Mouse (Mus musculus) liver, embryonic 14.5 days (tissue): Measurements from ENCODE around the gene Rapgef3. TPM values are rescaled to one million over a fixed set of nuclear protein-coding genes. Genes with fewer than 3 reads are reported as not detected.

ENCODE experiments used
- ATAC-seq: fragments of 200-750 bp; cut with Nextera tagmentation; 2 replicates; pipeline ENCODE4 v1.8.0; 2017; ENCODE audit warnings: moderate number of reproducible peaks, mild to moderate bottlenecking, moderate library complexity; ENCODE audit not compliant: insufficient read depth
- DNase-seq, 3 experiments: peaks; one replicate each; pipeline ENCODE4 v3.0.0-alpha.2; 2012 to 2013; ENCODE audit warnings: low read depth in 3 of 3, low spot score in 3 of 3
- H3K27ac ChIP-seq: fragments of 300-500 bp; sonication (generic); 2 replicates; pipeline ENCODE4 v1.5.1; 2014; ENCODE audit warnings: moderate library complexity, mild to moderate bottlenecking, control low read depth, inconsistent platforms
- H3K27me3 ChIP-seq: fragments of 300-500 bp; sonication (generic); 2 replicates; pipeline ENCODE4 v1.6.1; 2014; ENCODE audit warnings: mild to moderate bottlenecking, low read length, moderate library complexity; ENCODE audit not compliant: control insufficient read depth, insufficient read depth
- H3K36me3 ChIP-seq: fragments of 300-500 bp; sonication (generic); replicated peaks from 2 replicates; pipeline ENCODE4 v1.6.1; 2014; ENCODE audit warnings: low read depth; ENCODE audit not compliant: control insufficient read depth, insufficient read depth
- H3K4me1 ChIP-seq, 2 experiments: fragments of 200-500 bp in 1 of 2; fragments of 300-500 bp in 1 of 2; sonication (generic) in 1 of 2; replicated peaks; 2 replicates each; pipeline ENCODE4 v1.6.1; 2012 to 2014; ENCODE audit warnings: antibody characterized with exemption in 1 of 2, inconsistent platforms in 1 of 2, low read length in 1 of 2; ENCODE audit not compliant: control insufficient read depth in 2 of 2, insufficient read depth in 2 of 2
- H3K4me2 ChIP-seq: fragments of 300-500 bp; sonication (generic); 2 replicates; pipeline ENCODE4 v1.6.1; 2014; ENCODE audit warnings: low read depth, mild to moderate bottlenecking, control low read depth, moderate library complexity
- H3K4me3 ChIP-seq, 2 experiments: fragments of 200-500 bp in 1 of 2; fragments of 300-500 bp in 1 of 2; sonication (generic) in 1 of 2; 2 replicates each; pipeline ENCODE4 v1.5.1; 2012 to 2014; ENCODE audit warnings: low read depth in 2 of 2, low read length in 2 of 2, mild to moderate bottlenecking in 2 of 2, control low read depth in 1 of 2, inconsistent platforms in 1 of 2, moderate library complexity in 1 of 2; ENCODE audit not compliant: insufficient read depth in 1 of 2
- H3K9ac ChIP-seq: fragments of 300-500 bp; sonication (generic); replicated peaks from 2 replicates; pipeline ENCODE4 v1.6.1; 2014; ENCODE audit warnings: mild to moderate bottlenecking, control low read depth, moderate library complexity
- H3K9me3 ChIP-seq: fragments of 300-500 bp; sonication (generic); 2 replicates; pipeline ENCODE4 v1.6.1; 2016; ENCODE audit warnings: low read length, mixed read lengths; ENCODE audit not compliant: control insufficient read depth
- CTCF ChIP-seq: IDR thresholded peaks from 2 replicates; pipeline ENCODE4 v1.5.1; 2016; ENCODE audit warnings: antibody characterized with exemption, low read depth, control low read depth
- EP300 ChIP-seq: IDR thresholded peaks from 2 replicates; pipeline ENCODE4 v1.6.1; 2016; ENCODE audit warnings: antibody characterized with exemption, low read depth
- WGBS: fragments of 180-500 bp; shearing (Covaris S2); extraction: QIAGEN DNeasy Blood & Tissue Kit; methylation state at CpG from one replicate; pipeline ENCODE4 v1.1.7; 2014; ENCODE audit not compliant: insufficient replicate concordance; 5-methylcytosine and 5-hydroxymethylcytosine counted together
- polyA plus RNA-seq, 2 experiments: library from polyadenylated mRNA; depleted of rRNA in 1 of 2; stranded (reverse) in 1 of 2; unstranded in 1 of 2; fragments of >200 nt; fragmentation: Nextera tagmentation in 1 of 2; extraction: Ambion mirVana in 1 of 2; gene quantifications; 2 replicates each; pipeline versions ENCODE4 v1.2.1 to v1.2.3; 2012 to 2014

Rapgef3 gene
- polyA plus RNA-seq, 2 experiments: 0.84 to 2.2 TPM

- DNase-seq: peak in 2 of 3 experiments; percentile 24
- peak; percentile 82 for ATAC-seq
- TF ChIP-seq CTCF (no peak), EP300 (no peak)
- Histone ChIP-seq H3K27ac (no peak overlapping the region), H3K4me1 (peaks cover 3 to 25% of the 10 kb centered on the region in 2 experiments; a peak in 3 of 4 replicates), H3K4me2 (peak overlapping the region; percentile 2; the same call in 1 of the 2 replicates), H3K9me3 (no peaks in the 10 kb centered on the region), H3K27me3 (no peaks in the 10 kb centered on the region), H3K4me3 (no peak overlapping the region), H3K36me3 (no peaks in the 10 kb centered on the region), H3K9ac (no peak overlapping the region)
- WGBS: 33% methylated on average over 10 of the region's 10 CpGs
These were observed 22.8 kb downstream of the Rapgef3 start for GRCm38 (mm10) chr15:97744930-97745329.

GRCm38 (mm10) chr15:97743961-97744525 is 23.7 kb downstream of the Rapgef3 start:
- Histone ChIP-seq H3K4me2 (no peak overlapping the region), H3K4me1 (peaks cover 3 to 26% of the 10 kb centered on the region in 2 experiments; a peak in 3 of 4 replicates), H3K4me3 (no peak overlapping the region), H3K27me3 (no peaks in the 10 kb centered on the region), H3K9me3 (no peaks in the 10 kb centered on the region), H3K36me3 (no peaks in the 10 kb centered on the region), H3K27ac (no peak overlapping the region), H3K9ac (no peak overlapping the region)
- DNase-seq: no peak
- 59% methylated on average over 12 of the region's 12 CpGs for WGBS
- ATAC-seq: no peak
- TF ChIP-seq CTCF: no peak
- no peak for TF ChIP-seq EP300

- ATAC-seq (no peak), DNase-seq (no peak)
- H3K9me3 ChIP-seq: no peaks in the 10 kb centered on the region
- no peak overlapping the region for H3K4me3 ChIP-seq
- H3K4me2 ChIP-seq: no peak overlapping the region
- no peak overlapping the region for H3K27ac ChIP-seq
- 67% methylated on average over 5 of the region's 5 CpGs for WGBS
- H3K36me3 ChIP-seq: no peaks in the 10 kb centered on the region
- TF ChIP-seq EP300 (no peak), CTCF (no peak)
- no peaks in the 10 kb centered on the region for H3K27me3 ChIP-seq
- H3K9ac ChIP-seq: no peak overlapping the region
- peaks cover 3 to 25% of the 10 kb centered on the region in 2 experiments; a peak in 3 of 4 replicates for H3K4me1 ChIP-seq
These were observed 24.6 kb downstream of the Rapgef3 start for GRCm38 (mm10) chr15:97743210-97743609.

GRCm38 (mm10) chr15:97742600-97742999 is 25.2 kb downstream of the Rapgef3 start:
- Histone ChIP-seq H3K27ac (no peak overlapping the region), H3K9me3 (no peaks in the 10 kb centered on the region), H3K27me3 (no peaks in the 10 kb centered on the region), H3K36me3 (no peaks in the 10 kb centered on the region), H3K9ac (no peak overlapping the region), H3K4me2 (no peak overlapping the region), H3K4me1 (peaks cover 3 to 21% of the 10 kb centered on the region in 2 experiments; a peak in 3 of 4 replicates), H3K4me3 (no peak overlapping the region)
- WGBS: 31% methylated on average over 4 of the region's 4 CpGs
- TF ChIP-seq EP300 (no peak), CTCF (no peak)
- DNase-seq (no peak), ATAC-seq (no peak)

GRCm38 (mm10) chr15:97742074-97742473 is 25.7 kb downstream of the Rapgef3 start:
- 28% methylated on average over 7 of the region's 7 CpGs for WGBS
- Histone ChIP-seq H3K4me2 (no peak overlapping the region), H3K4me1 (peaks cover 3 to 21% of the 10 kb centered on the region in 2 experiments; a peak in 3 of 4 replicates), H3K36me3 (no peaks in the 10 kb centered on the region), H3K9ac (no peak overlapping the region), H3K4me3 (no peak overlapping the region), H3K27ac (no peak overlapping the region), H3K9me3 (no peaks in the 10 kb centered on the region), H3K27me3 (no peaks in the 10 kb centered on the region)
- DNase-seq (no peak), ATAC-seq (no peak)
- no peak for TF ChIP-seq CTCF
